Mouse (Mus musculus) kidney, embryonic 16.5 days (tissue): ENCODE results near the gene Vmn2r124. TPM values are rescaled to one million over a fixed set of nuclear protein-coding genes. Genes with fewer than 3 reads are reported as not detected.
"Not testable (repeated sequence)": the region's sequence is repeated elsewhere in the genome, so short reads cannot be mapped to it uniquely, and the experiment has no call there.

ENCODE experiments used
- ATAC-seq: fragments of 200-750 bp; cut with Nextera tagmentation; 2 replicates; pipeline ENCODE4 v1.8.0; 2017; ENCODE audit warnings: moderate TSS enrichment; ENCODE audit not compliant: low FRiP score, low TSS enrichment
- H3K27ac ChIP-seq: fragments of 300-500 bp; sonication (generic); 2 replicates; pipeline ENCODE4 v1.5.1; 2014; ENCODE audit warnings: low read length
- H3K27me3 ChIP-seq: fragments of 300-500 bp; sonication (generic); 2 replicates; pipeline ENCODE4 v1.6.1; 2014; ENCODE audit warnings: low read length, control low read depth, mixed read lengths; ENCODE audit not compliant: insufficient read depth
- H3K36me3 ChIP-seq: fragments of 300-500 bp; sonication (generic); 2 replicates; pipeline ENCODE4 v1.6.1; 2014; ENCODE audit warnings: low read length, control low read depth, mixed read lengths; ENCODE audit not compliant: insufficient read depth
- H3K4me1 ChIP-seq: fragments of 300-500 bp; sonication (generic); 2 replicates; pipeline ENCODE4 v1.6.1; 2014; ENCODE audit warnings: low read length, control low read depth, mixed read lengths; ENCODE audit not compliant: insufficient read depth
- H3K4me2 ChIP-seq: fragments of 300-500 bp; sonication (generic); replicated peaks from 2 replicates; pipeline ENCODE4 v1.6.1; 2014; ENCODE audit warnings: low read depth, low read length
- H3K4me3 ChIP-seq: fragments of 300-500 bp; sonication (generic); 2 replicates; pipeline ENCODE4 v1.5.1; 2014; ENCODE audit warnings: mild to moderate bottlenecking, low read length
- H3K9ac ChIP-seq: fragments of 300-500 bp; sonication (generic); replicated peaks from 2 replicates; pipeline ENCODE4 v1.6.1; 2014; ENCODE audit warnings: low read length
- H3K9me3 ChIP-seq: fragments of 300-500 bp; sonication (generic); 2 replicates; pipeline ENCODE4 v1.6.1; 2016; ENCODE audit warnings: low read length, control low read depth
- WGBS: fragments of 180-500 bp; shearing (Covaris S2); extraction: QIAGEN DNeasy Blood & Tissue Kit; methylation state at CpG from one replicate; pipeline ENCODE4 v1.1.7; 2014; 5-methylcytosine and 5-hydroxymethylcytosine counted together
- polyA plus RNA-seq: library from polyadenylated mRNA; unstranded; fragments of >200 nt; fragmentation: Nextera tagmentation; extraction: Ambion mirVana; gene quantifications from 2 replicates; pipeline ENCODE4 v1.2.1, GENCODE M21; 2015

The Vmn2r124 gene
- polyA plus RNA-seq, result not detected in 2 replicates

DNA sequence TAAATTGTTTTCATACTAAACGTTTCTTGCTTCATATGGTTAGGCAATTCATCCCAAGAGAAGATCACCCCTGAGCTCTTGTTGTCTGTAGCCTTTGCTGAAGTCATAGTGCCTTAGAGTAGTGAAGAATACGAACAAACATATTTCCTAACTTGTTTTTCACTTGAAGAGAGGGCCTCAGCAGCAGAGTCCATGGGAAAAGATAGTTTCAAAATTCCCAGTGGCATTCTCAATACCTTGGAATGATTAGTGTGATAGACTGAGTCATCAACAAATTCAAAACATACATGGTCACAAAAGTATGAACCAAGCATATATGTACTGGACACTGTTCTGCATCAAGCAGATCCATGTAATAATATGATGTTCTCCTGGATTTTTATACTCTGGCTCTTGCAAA, at the start of gene Vmn2r124:
TSS of gene Vmn2r124 (plus strand) at position 301 of the 400 bp plus-strand sequence.
- 55% methylated on average over 2 of the region's 2 CpGs for WGBS
- Histone ChIP-seq H3K9ac (no peak within 1 kb of the TSS), H3K36me3 (no peaks in the 10 kb centered on the region), H3K9me3 (no peaks in the 10 kb centered on the region), H3K4me2 (no peak within 1 kb of the TSS), H3K4me1 (no peaks in the 10 kb centered on the region), H3K4me3 (no peak within 1 kb of the TSS), H3K27ac (no peak within 1 kb of the TSS), H3K27me3 (no peaks in the 10 kb centered on the region)
- ATAC-seq, result no peak

DNA sequence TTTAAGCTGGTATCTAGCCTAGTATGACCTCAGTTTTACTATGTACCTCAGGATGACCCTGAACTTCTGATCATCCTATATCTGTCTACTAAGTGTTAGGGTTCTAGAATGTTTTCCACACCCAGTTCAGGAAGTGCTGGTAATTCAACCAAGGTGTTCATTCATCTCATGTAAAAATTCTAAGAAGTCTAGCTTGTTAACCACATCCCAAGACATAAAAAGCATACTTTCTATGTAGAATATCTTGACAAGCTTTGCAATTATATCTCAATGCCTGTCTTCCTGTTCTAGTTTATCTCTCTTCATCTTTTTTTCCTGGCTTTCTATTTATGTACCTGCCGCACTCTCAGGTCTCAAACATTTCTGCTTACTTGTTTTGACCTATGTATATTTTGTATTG, 44.5 kb upstream of the Vmn2r124 start:
- Histone ChIP-seq H3K9ac (no peak overlapping the region), H3K4me3 (no peak overlapping the region), H3K4me2 (no peak overlapping the region), H3K36me3 (no peaks in the 10 kb centered on the region), H3K9me3 (no peaks in the 10 kb centered on the region), H3K27ac (no peak overlapping the region), H3K27me3 (no peaks in the 10 kb centered on the region), H3K4me1 (no peaks in the 10 kb centered on the region)
- WGBS, result 97% methylated on average over 1 of the region's 1 CpGs
- no peak for ATAC-seq

DNA sequence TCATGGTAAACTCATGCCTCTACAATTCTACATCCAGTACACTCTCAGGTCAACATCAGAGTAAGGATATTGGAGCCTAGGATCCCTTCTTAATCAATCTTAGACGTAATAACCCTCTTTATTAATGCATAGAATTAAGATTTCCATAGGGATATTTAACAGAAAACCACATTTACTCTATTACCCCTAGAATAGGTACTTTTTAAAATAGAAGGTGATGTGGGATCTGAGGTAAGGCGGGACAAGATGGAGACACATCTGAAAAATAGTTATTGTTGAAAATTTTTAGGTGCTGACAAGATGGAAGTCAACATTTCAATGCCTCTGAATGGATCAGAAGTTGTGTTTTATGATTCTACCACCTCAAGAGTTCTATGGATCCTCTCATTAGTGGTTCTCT, 27.8 kb upstream of the Vmn2r124 start, which contains the start of gene Fpr-rs4:
TSS of gene Fpr-rs4 (plus strand) at position 301 of the 400 bp plus-strand sequence.
- no peak for ATAC-seq
- no peak within 1 kb of the TSS for H3K4me2 ChIP-seq
- H3K27ac ChIP-seq, result no peak within 1 kb of the TSS
- H3K9ac ChIP-seq, result no peak within 1 kb of the TSS
- no peaks in the 10 kb centered on the region for H3K4me1 ChIP-seq
- no peaks in the 10 kb centered on the region for H3K27me3 ChIP-seq
- no peaks in the 10 kb centered on the region for H3K36me3 ChIP-seq
- H3K4me3 ChIP-seq, result no peak within 1 kb of the TSS
- WGBS, result 63% methylated on average over 2 of the region's 2 CpGs
- H3K9me3 ChIP-seq, result 0 out of 2 replicates have a peak, but pooled peaks cover 5% of the 10 kb centered on the region

DNA sequence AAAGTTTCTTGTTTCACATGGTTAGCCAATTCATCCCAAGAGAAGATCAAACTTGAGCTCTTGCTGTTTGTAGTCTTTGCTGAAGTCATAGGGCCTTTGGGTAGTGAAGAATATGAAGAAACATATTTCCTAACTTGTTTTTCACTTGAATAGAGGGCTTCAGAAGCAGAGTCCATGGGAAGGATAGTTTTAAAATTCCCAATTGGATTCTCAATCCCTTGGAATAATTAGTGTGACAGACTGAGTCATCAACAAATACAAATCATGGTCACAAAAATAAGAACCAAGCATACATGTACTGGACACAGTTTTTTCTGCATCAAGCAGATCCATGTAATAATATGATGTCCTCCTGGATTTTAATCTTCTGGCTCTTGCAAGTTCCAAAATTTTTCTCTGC, 35.5 kb downstream of the Vmn2r124 start, which contains the start of gene Vmn2r91:
TSS of gene Vmn2r91 (plus strand) at position 301 of the 400 bp plus-strand sequence.
- H3K9ac ChIP-seq, H3K27ac ChIP-seq, H3K36me3 ChIP-seq, H3K4me2 ChIP-seq, H3K4me3 ChIP-seq, H3K4me1 ChIP-seq, H3K9me3 ChIP-seq, H3K27me3 ChIP-seq, ATAC-seq: not testable (repeated sequence)

DNA sequence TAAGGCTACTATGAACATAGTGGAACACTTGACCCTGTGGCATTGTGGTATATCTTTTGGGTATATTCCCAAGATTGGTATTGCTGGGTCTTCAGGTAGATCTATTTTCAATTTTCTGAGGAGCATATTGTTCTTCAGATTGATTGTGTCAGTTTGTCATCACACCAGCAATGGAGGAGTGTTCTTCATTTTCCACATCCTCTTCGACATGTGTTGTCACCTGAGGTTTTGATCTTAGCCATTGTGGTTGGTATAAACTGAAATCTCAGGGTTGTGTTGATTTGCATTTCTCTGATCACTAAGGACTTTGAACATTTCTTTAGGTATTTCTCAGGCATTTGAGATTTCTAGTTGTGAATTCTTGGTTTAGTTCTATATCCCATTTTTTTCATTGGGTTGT, 46.4 kb downstream of the Vmn2r124 start:
- H3K4me3 ChIP-seq, H3K9me3 ChIP-seq, H3K9ac ChIP-seq, H3K27me3 ChIP-seq, H3K4me1 ChIP-seq, ATAC-seq, H3K27ac ChIP-seq, H3K36me3 ChIP-seq, H3K4me2 ChIP-seq: not testable (repeated sequence)
- WGBS, result 64% methylated on average over 1 of the region's 1 CpGs

- H3K4me2 ChIP-seq, H3K4me3 ChIP-seq, H3K4me1 ChIP-seq, H3K27me3 ChIP-seq, H3K9me3 ChIP-seq, ATAC-seq, H3K9ac ChIP-seq, H3K27ac ChIP-seq, H3K36me3 ChIP-seq: not testable (repeated sequence)
- WGBS, result 89% methylated on average over 3 of the region's 3 CpGs
These were observed 53.0 kb downstream of the Vmn2r124 start for GRCm38 (mm10) chr17:18102265-18102664.

Other genes starting within 250 kb of the Vmn2r124 start
- gene Spaca6, start 222.3 kb upstream of the Vmn2r124 start, polyA plus RNA-seq, result 30.6 and 44.9 TPM in 2 replicates
- 0.74 and 0.78 TPM in 2 replicates for gene Has1, start 194.2 kb upstream of the Vmn2r124 start, polyA plus RNA-seq
- gene Fpr1, start 165.5 kb upstream of the Vmn2r124 start, polyA plus RNA-seq, result 0.39 and 0.57 TPM in 2 replicates
- gene Fpr2, start 161.6 kb upstream of the Vmn2r124 start, polyA plus RNA-seq, result 0.14 and 0.15 TPM in 2 replicates
- not detected in 2 replicates for gene Fpr3, start 161.6 kb upstream of the Vmn2r124 start, polyA plus RNA-seq
- gene Fpr-rs4, start 27.7 kb upstream of the Vmn2r124 start, polyA plus RNA-seq, result not detected in 2 replicates
- gene Vmn2r91, start 35.6 kb downstream of the Vmn2r124 start, polyA plus RNA-seq, result not detected in 2 replicates
- not detected in 2 replicates for gene Vmn2r92, start 102.5 kb downstream of the Vmn2r124 start, polyA plus RNA-seq
- gene Vmn2r94, start 228.3 kb downstream of the Vmn2r124 start, polyA plus RNA-seq, result not detected in 2 replicates
- not detected in 2 replicates for gene Vmn2r93, start 248.7 kb downstream of the Vmn2r124 start, polyA plus RNA-seq